Mouse (Mus musculus) thymus, postnatal 36 days (tissue): ENCODE measurements around the gene Mgrn1.
A peak's percentile ranks its signal among the peaks of the same experiment; 100 is the strongest.

Source experiments
- DNase-seq, 2 experiments: peaks; one replicate each; pipeline ENCODE4 v3.0.0; 2022; ENCODE audit warnings: mixed read lengths in 2 of 2

The Mgrn1 gene

GRCm38 (mm10) chr16:4885760-4886689 lies at the start of gene Mgrn1:
Gene Mgrn1, plus strand, starts transcription at chr16:4886249.
- DNase-seq: peak; percentile 79 to 88

DNA sequence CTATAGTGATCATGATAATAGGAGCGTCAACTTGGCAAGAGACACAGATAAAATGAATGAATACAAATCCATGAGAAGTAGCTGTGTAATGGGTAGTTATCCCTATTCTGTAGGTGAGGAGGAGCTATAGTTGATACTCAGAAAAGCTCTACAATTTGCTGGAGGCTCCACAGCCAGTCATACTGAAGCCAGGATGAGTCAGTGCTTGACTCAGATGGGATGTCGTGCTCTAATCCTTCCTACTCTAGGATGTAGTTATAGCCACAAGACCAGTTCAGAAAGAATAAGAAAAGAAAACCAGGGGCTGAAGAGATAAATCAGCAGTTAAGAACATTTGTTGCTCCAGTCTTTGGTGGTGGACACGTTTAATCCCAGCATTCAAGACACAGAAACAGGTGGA lies 48.4 kb upstream of the Mgrn1 start:
- DNase-seq: no peak

GRCm38 (mm10) chr16:4839552-4839951 lies 46.5 kb upstream of the Mgrn1 start:
- no peak for DNase-seq

DNA sequence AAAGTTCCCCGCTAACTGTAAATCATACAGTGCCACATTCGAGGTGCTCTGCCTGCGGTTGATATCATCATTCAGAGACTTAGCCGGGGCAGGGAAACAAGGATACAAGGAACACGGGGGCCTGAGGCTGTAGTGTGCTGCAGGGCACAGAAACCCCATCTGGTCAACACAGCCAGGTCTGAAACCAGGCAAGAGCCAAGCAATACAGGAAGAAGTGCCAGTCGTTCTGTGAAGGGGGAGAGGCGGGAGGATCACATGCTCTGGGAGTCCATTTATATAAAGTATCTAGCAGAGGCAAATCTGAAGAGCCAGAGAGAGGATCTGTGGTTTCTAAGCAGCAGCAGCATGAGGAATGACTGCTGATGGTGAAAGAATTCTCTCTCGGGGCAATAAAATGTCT lies 45.8 kb upstream of the Mgrn1 start:
- DNase-seq: no peak

- DNase-seq: no peak
Measured at GRCm38 (mm10) chr16:4847041-4847440, 39.0 kb upstream of the Mgrn1 start.

DNA sequence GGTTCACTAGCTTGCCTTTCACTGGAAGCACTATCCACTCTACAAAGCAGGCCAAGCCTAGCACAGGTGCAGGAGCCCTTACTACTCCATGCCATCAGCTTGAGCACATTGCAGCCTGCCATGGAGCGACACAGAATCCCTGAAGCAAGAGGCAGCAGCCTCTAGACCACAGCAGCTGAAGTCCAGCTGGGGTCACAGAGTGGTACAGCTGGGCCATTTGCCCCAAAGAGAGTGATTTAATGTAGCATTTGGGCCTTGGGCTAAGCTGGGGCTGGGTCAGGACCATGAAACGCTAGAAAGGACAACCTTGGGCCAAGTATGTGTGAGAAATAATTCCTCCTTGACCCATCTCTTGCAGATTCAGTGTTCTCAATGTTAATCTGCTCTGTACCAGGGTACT lies 38.0 kb upstream of the Mgrn1 start:
- no peak for DNase-seq

DNA sequence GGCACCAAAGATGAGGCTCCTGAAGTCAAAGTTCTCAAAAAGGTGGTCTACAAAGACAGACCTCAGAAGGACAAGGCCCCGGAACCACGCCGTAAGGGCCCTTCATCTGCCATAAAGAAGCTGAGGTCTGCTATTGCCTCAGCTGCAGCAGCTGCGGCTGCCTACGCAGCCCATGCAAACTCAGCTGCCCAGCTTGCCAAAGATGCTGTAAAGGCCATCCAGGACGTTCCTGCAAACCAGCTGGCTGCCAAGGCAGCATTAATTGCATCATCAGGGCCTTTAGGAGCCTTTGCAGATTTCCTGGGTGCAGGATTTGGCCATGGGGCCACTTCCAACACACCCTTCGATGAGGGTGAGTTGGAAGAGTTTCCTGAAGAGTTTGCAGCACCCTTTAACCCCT lies 35.7 kb upstream of the Mgrn1 start:
- DNase-seq: no peak

GRCm38 (mm10) chr16:4850938-4851628 lies 35.0 kb upstream of the Mgrn1 start:
- DNase-seq: no peak

GRCm38 (mm10) chr16:4855046-4855650 lies 30.9 kb upstream of the Mgrn1 start:
- DNase-seq: no peak

DNA sequence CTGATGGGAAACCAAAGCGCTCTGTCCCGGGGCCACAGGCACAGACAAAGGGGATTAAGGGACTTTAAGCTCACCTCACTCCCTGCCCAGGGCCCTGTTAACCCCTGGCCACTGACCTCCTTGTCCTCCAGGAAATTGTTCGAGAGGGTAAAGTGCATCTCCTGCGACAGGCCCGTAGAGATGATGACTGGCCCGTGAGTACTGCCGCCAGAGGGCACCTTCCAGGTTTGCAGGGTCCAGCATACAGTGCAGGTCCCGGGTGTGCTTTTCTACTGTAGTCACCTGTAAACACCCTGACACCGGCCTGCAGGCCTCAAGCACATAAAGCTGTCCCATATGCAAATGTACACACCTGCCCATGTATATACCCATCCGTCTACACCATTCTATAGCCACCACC lies 24.7 kb upstream of the Mgrn1 start:
- peak in 1 of 2 experiments; percentile 31 for DNase-seq

GRCm38 (mm10) chr16:4862863-4863483 lies 23.1 kb upstream of the Mgrn1 start:
- DNase-seq: peak; percentile 72

GRCm38 (mm10) chr16:4863742-4864141 lies 22.3 kb upstream of the Mgrn1 start:
- no peak for DNase-seq

GRCm38 (mm10) chr16:4866101-4866695 lies 19.9 kb upstream of the Mgrn1 start:
- no peak for DNase-seq

- no peak for DNase-seq
Measured at GRCm38 (mm10) chr16:4870490-4870889, 15.6 kb upstream of the Mgrn1 start.

DNA sequence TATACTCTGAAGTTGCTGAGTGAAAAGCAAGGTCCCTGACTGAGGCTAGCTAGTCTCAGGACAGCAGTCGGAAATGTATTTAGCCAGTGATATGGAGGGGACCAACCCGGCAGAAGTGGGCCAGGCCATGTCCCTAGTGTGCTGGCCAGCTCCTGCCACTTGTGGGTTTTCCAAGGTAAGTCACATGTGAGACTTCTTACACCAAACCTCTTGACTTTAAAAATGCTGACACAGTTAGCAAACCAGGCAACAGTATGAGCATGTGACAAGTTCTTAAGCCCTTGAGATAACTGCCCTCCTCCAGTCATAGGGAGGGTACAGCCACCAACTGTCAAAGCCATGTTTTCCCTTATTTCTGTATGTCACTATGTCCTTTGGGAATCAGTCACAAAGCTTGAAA lies 14.1 kb upstream of the Mgrn1 start:
- DNase-seq: no peak

DNA sequence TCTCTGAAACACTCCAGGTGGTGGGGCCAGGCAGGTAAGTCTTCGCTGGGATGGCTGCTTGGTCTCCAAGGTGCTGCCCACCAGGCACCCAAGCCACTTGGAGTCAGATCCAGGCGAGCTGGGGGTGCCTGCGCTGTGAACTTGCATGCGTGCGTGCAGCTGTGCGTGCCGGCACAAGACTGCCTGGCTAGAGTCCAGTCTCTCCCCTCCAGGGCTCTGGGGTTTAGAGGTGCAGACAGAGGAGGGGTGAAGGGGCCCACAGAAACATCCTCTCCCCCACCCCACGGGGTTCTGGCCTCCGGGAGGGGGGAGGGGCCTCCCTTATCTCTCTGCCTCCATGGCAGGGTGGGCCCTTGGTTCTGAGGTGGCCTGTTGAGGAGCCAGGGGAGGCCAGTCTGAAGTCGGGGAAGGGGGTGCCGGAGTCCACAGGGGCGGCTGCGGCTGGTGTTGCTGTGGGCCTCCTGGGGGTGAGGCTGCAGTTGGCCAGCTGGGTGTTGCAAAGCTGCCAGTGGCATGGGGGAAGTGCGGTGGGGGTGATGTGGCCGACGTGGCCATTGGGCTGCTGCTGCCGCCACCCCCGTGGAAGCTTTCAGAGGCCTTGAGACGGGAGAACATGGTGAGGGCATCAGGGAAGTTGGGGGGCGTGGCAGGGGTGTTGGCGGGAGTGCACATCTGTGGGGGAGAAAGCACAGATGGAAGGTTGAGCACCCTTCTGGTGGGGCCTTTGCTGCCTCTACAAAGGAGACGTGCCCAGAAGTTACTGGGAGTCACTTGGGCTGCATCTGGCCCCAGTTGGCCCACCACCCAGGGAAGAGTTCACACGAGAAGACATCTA lies 10.6 kb upstream of the Mgrn1 start:
- DNase-seq: no peak

- DNase-seq: no peak
Measured at GRCm38 (mm10) chr16:4876033-4876680, 9.9 kb upstream of the Mgrn1 start.

GRCm38 (mm10) chr16:4877195-4877594 lies 8.9 kb upstream of the Mgrn1 start:
- DNase-seq: no peak

DNA sequence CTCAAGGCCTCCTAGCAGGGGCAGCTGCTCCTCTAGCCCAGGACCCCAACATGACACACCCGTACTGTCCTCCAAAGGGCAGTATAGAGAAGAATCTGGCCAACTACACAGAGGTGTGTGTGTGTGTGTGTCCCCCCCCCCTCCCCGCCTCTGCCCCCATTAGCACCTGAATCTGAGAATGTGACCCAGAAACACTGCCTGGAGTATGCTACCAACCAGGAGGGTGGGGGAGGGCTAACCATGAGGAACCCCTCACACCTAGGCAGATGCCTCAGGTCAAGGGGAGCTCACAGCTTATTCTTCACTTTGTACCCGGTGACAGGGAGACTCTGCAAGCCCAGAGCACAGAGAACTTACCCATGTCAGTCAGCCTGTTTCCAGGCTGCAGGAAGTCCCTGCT lies 8.3 kb upstream of the Mgrn1 start:
- DNase-seq: no peak

- peak; percentile 67 to 78 for DNase-seq
Measured at GRCm38 (mm10) chr16:4878192-4878885, 7.7 kb upstream of the Mgrn1 start.
